Mouse (Mus musculus) retina, embryonic 14.5 days (tissue): ENCODE results near the gene Rabgef1.

ENCODE experiments used
- DNase-seq: peaks from one replicate; pipeline ENCODE4 v3.0.0-alpha.2; 2015; ENCODE audit warnings: low spot score

The Rabgef1 gene

GRCm38 (mm10) chr5:130171956-130172601 is 481 bp downstream of the Rabgef1 start:
- DNase-seq: peak; percentile 31

- no peak for DNase-seq
Measured at GRCm38 (mm10) chr5:130173012-130173411, 1.4 kb downstream of the Rabgef1 start.

GRCm38 (mm10) chr5:130177871-130178270 is 6.3 kb downstream of the Rabgef1 start:
- DNase-seq: peak; percentile 20

- DNase-seq: peak; percentile 35
Measured at GRCm38 (mm10) chr5:130180362-130180761, 8.8 kb downstream of the Rabgef1 start.

GRCm38 (mm10) chr5:130181740-130182540 is 10.3 kb downstream of the Rabgef1 start:
- no peak for DNase-seq

- no peak for DNase-seq
Measured at GRCm38 (mm10) chr5:130182541-130182821, 10.9 kb downstream of the Rabgef1 start.

GRCm38 (mm10) chr5:130184193-130184856 is 12.7 kb downstream of the Rabgef1 start:
- no peak for DNase-seq

GRCm38 (mm10) chr5:130185312-130185711 is 13.7 kb downstream of the Rabgef1 start:
- DNase-seq: no peak

- peak; percentile 38 for DNase-seq
Measured at GRCm38 (mm10) chr5:130187383-130187782, 15.8 kb downstream of the Rabgef1 start.

- DNase-seq: no peak
Measured at GRCm38 (mm10) chr5:130190909-130191308, 19.3 kb downstream of the Rabgef1 start.

GRCm38 (mm10) chr5:130191865-130192264 is 20.3 kb downstream of the Rabgef1 start:
- DNase-seq: no peak

GRCm38 (mm10) chr5:130192356-130192944 is 20.9 kb downstream of the Rabgef1 start:
- no peak for DNase-seq

- DNase-seq: no peak
Measured at GRCm38 (mm10) chr5:130193760-130194159, 22.2 kb downstream of the Rabgef1 start.

- no peak for DNase-seq
Measured at GRCm38 (mm10) chr5:130196307-130196706, 24.7 kb downstream of the Rabgef1 start.

- no peak for DNase-seq
Measured at GRCm38 (mm10) chr5:130197454-130197853, 25.9 kb downstream of the Rabgef1 start.

- DNase-seq: no peak
Measured at GRCm38 (mm10) chr5:130197981-130198380, 26.4 kb downstream of the Rabgef1 start.

GRCm38 (mm10) chr5:130200233-130201029 is 28.8 kb downstream of the Rabgef1 start:
- no peak for DNase-seq

GRCm38 (mm10) chr5:130203948-130204347 is 32.4 kb downstream of the Rabgef1 start:
- no peak for DNase-seq

GRCm38 (mm10) chr5:130204560-130204959 is 33.0 kb downstream of the Rabgef1 start:
- no peak for DNase-seq

GRCm38 (mm10) chr5:130205441-130206023 is 33.9 kb downstream of the Rabgef1 start:
- no peak for DNase-seq

- DNase-seq: no peak
Measured at GRCm38 (mm10) chr5:130207299-130207698, 35.7 kb downstream of the Rabgef1 start.
